Mouse (Mus musculus) kidney, adult 2 months (tissue): ENCODE results near the gene P2ry6. TPM values are rescaled to one million over a fixed set of nuclear protein-coding genes. Genes with fewer than 3 reads are reported as not detected.

Experiments
- DNase-seq: peaks from one replicate; pipeline ENCODE4 v3.0.0; 2021
- H3K27ac ChIP-seq: fragments of 200-500 bp; 2 replicates; pipeline ENCODE4 v1.5.1; 2012; ENCODE audit warnings: low read depth, low read length, control low read depth, inconsistent platforms; ENCODE audit not compliant: insufficient read depth
- H3K27me3 ChIP-seq: fragments of 200-500 bp; replicated peaks from 2 replicates; pipeline ENCODE4 v1.6.1; 2012; ENCODE audit warnings: mild to moderate bottlenecking, moderate library complexity, low read length, inconsistent platforms; ENCODE audit not compliant: control insufficient read depth, insufficient read depth
- H3K36me3 ChIP-seq: fragments of 200-500 bp; 2 replicates; pipeline ENCODE4 v1.6.1; 2012; ENCODE audit warnings: mild to moderate bottlenecking, moderate library complexity, low read length, inconsistent platforms; ENCODE audit not compliant: control insufficient read depth, insufficient read depth
- H3K4me1 ChIP-seq: fragments of 200-500 bp; 2 replicates; pipeline ENCODE4 v1.6.1; 2011; ENCODE audit warnings: low read length; ENCODE audit not compliant: control insufficient read depth, insufficient read depth
- H3K4me3 ChIP-seq: fragments of 200-500 bp; 2 replicates; pipeline ENCODE4 v1.5.1; 2011; ENCODE audit warnings: mild to moderate bottlenecking, low read depth, low read length, control low read depth; ENCODE audit not compliant: insufficient read depth
- CTCF ChIP-seq: fragments of 200-500 bp; conservative IDR thresholded peaks from 2 replicates; pipeline ENCODE4 v1.5.1; 2011; ENCODE audit warnings: low read depth, mild to moderate bottlenecking, control low read depth, low read length, moderate library complexity, mixed read lengths; ENCODE audit not compliant: insufficient read depth, insufficient read length
- POLR2A ChIP-seq: fragments of 200-500 bp; IDR thresholded peaks from one replicate; pipeline ENCODE4 v1.6.1; 2011; ENCODE audit warnings: low read depth, low read length, control low read depth
- WGBS: fragments of 180-500 bp; shearing (Covaris S2); methylation state at CpG from one replicate; pipeline ENCODE4 v1.1.7; 2018; 5-methylcytosine and 5-hydroxymethylcytosine counted together
- polyA plus RNA-seq: library from polyadenylated mRNA; depleted of rRNA; stranded (reverse); fragments of >200 nt; gene quantifications from 2 replicates; pipeline ENCODE4 v1.2.3, GENCODE M21; 2012

Gene P2ry6
- polyA plus RNA-seq, 1 experiment: 7.6 TPM

DNA sequence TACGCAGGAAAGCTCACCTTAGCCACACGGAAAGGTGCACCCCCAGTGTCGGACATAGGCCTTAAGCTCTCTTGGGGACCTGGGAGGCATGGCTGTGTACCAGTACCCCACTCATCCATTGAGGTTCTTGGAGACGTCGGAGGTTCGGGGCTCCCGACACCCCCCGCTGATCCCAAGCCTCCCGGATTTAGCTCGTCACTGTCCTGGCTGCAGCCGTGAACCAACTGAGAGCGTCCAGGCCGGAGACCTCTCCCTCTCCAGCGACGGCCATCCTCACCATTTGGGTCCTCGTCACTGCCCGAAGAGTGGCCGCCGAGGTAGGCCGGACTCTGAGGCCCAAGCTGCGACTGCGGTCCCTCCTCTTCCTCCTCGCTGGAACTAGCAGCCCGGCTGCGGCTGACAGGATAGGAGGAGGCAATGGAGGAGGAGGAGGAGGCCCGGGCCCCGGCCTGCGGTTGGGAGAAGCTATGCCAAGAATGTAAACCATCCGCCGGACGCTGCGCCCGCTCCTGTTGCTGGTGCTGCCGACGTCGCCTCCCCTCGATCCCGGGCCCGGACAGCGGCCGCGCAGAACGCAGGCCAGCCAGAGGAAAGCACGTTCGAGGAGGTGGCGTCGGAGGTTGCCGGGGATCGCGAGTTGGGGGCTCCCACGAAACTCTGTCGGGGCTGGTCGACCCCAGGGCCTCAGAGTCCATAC lies 43.7 kb downstream of the P2ry6 start:
- peak; percentile 83 for DNase-seq
- peaks cover 16% of the 10 kb centered on the region for H3K4me1 ChIP-seq
- H3K27me3 ChIP-seq: no peaks in the 10 kb centered on the region
- H3K27ac ChIP-seq: peak overlapping the region; percentile 86
- no peaks in the 10 kb centered on the region for H3K36me3 ChIP-seq
- TF ChIP-seq POLR2A: no peak
- no peak for TF ChIP-seq CTCF
- H3K4me3 ChIP-seq: peak overlapping the region; percentile 47
- 8% methylated on average over 53 of the region's 53 CpGs for WGBS

DNA sequence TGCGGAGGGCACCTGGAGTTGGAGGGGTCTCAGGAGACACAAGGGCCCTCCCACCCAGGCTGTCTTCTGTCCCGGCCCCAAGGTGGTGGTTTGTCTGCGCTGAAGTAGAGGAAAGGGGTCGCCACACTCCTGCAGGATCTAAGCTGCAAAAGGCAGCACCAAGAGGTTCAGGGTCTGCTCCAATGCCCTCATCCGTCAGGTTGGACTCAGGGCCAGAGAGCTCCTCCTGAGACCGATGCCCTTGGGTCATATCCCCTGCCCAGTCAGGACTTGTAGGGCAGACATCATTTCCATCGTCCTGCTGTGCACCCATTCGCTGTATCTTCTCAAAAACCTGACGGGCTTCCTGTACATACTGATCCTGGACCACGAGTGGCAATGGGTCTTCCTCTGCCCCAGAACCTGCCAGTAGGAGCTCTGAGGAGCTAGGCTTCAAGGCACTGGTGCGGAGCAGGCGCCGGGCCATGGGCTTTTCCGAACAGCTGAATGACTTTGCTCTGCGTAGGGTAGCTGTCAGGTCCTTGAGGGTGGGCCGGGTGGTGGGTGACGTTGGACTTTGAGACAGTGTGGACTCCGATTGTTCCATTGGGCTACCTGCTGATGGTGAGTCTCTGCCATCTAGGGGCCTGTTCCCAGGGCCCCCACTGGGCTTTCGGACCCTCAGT lies 44.7 kb downstream of the P2ry6 start:
- peaks cover 16% of the 10 kb centered on the region for H3K4me1 ChIP-seq
- DNase-seq: peak; percentile 31
- peak overlapping the region; percentile 47 for H3K4me3 ChIP-seq
- TF ChIP-seq POLR2A (no peak), CTCF (no peak)
- H3K36me3 ChIP-seq: no peaks in the 10 kb centered on the region
- WGBS: 48% methylated on average over 19 of the region's 19 CpGs
- no peaks in the 10 kb centered on the region for H3K27me3 ChIP-seq
- H3K27ac ChIP-seq: peak overlapping the region; percentile 3; the same call in 1 of the 2 replicates

DNA sequence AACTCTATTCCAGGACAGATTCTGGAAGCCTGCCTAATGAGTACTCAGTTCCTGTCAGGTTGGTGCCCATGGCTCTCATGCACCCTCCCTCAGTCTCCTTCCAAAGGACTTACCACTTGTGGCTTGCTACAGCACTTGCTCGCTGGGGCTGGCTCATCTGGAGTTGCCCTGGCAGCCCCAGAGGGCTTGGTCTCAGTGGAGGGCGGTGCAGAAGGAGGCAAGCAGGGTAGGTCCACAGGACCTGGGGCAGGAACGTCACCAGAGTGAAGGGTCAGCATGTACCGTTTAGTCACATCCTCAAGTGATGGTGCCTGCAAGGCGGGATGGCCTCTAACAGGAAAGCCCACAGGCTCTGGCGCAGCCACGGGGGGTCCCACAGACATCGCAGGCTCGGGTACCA lies 46.0 kb downstream of the P2ry6 start:
- H3K27me3 ChIP-seq: no peaks in the 10 kb centered on the region
- WGBS: 39% methylated on average over 9 of the region's 9 CpGs
- TF ChIP-seq CTCF (no peak), POLR2A (no peak)
- H3K36me3 ChIP-seq: no peaks in the 10 kb centered on the region
- H3K4me3 ChIP-seq: peak overlapping the region; percentile 47
- peak overlapping the region; percentile 25 for H3K27ac ChIP-seq
- DNase-seq: peak; percentile 64
- H3K4me1 ChIP-seq: peaks cover 16% of the 10 kb centered on the region

DNA sequence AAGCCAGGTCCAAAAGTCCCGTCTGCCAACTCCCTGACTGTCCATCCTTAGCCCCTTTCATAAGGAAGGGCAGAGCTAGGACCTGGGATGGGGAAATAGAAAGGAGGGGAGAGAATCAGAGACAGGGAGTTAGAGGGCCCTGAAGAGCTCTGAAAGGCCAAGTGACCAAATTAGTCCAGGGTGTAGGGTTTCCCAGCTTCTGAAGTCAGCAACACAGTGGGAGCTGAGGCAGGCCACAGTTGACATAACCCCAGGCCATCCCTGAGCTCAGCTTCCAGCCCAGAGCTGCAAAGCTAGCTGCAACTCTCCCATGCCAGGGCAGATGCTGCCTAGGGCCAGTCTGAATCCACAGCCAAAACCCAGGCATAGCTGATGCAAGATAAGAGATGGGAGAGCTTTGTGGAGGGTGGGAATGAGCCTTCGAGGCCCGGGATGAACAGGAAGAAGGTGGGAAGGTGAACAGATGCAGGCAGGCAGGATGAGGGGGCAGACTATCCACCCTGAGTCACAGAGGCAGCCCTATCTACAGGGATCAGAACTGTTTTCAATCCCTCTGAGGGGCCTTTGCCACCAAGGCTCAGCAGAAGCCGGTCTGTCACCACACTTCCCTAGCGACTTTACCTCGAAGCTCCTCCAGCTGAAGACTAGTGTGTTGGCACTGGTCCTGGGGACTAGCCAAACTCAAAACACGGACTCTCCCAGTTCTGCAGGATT lies 47.0 kb downstream of the P2ry6 start:
- peak overlapping the region; percentile 67 for H3K27ac ChIP-seq

DNA sequence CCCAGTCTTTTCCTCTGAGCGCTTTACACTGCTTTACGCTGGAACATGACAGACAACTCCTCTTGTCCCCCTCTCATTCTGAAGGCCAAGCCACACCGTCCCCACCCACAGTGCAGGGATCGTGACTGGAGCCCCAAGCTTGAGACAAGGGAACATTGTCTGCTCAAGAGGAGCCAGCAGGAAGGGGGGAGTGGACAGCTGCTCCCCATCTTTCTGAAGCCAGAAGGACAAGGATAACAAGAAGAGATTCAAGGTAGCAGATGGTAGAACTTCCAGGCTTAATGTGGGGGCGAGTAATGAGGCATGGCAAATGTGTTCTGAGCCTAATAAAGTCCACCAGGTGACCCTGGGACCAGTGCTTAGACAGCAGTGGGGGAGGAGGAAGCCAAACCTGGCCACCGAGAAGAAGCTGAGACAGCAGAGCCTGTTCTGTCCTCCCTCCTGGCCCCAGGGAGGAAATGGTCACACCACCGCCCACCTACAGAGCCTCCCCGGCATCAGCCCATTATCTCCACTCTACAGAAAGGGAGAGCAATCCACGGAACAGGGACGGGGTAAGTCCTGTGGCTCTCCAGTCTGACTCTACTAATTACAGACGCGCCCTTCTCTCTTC lies 48.0 kb downstream of the P2ry6 start:
- Histone ChIP-seq H3K27me3 (no peaks in the 10 kb centered on the region), H3K27ac (peak overlapping the region; percentile 67), H3K36me3 (no peaks in the 10 kb centered on the region), H3K4me1 (peaks cover 23% of the 10 kb centered on the region), H3K4me3 (peak overlapping the region; percentile 47)
- TF ChIP-seq POLR2A (no peak), CTCF (no peak)
- WGBS: 26% methylated on average over 12 of the region's 12 CpGs
- DNase-seq: peak; percentile 72

More for the DNA sequence above, 47.0 kb downstream of the P2ry6 start:
- peak overlapping the region; percentile 47 for H3K4me3 ChIP-seq
- WGBS: 16% methylated on average over 7 of the region's 7 CpGs
- no peaks in the 10 kb centered on the region for H3K27me3 ChIP-seq
- H3K4me1 ChIP-seq: peaks cover 21% of the 10 kb centered on the region
- no peaks in the 10 kb centered on the region for H3K36me3 ChIP-seq
- peak; percentile 21 for DNase-seq
- TF ChIP-seq CTCF (no peak), POLR2A (no peak)

DNA sequence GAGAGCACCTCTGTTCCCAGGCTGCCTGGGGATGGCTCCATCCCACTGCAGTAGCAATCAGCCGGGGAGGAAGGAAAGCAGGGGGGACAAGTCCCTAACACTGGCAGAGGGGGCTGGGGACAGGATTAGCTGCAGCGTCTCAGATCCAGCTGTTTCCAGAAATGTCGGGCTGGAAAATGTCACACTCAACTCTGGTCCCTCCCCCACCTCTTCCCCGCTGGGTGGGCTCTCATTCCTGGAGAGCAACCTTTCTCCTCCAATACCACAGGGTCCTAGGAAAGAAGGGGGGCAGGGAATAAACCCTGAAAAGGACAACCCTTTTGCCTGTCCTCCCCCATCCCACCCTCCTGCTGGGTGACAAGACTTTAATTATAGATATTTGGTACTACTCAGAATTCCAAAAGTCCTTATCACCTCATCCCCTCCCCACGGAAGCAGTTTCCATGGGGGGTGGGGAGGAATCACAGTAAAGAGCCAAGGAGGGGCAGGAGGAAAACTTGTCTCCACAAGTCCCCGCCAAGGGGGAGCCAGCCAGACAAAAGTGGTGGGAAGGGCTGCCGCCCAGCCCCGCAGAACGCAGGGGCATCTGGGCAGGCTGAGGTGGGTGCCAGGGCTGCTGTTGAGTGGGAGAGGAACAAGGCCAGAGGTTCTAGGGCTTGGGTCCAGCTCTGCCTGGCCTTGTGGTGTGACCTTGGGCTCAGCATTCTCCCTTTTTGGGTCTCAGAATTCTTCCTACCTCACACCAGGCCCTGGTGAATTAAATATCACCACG lies 49.6 kb downstream of the P2ry6 start:
- no peak overlapping the region for H3K4me3 ChIP-seq
- no peaks in the 10 kb centered on the region for H3K27me3 ChIP-seq
- DNase-seq: no peak
- WGBS: 60% methylated on average over 10 of the region's 10 CpGs
- no peaks in the 10 kb centered on the region for H3K36me3 ChIP-seq
- TF ChIP-seq CTCF (no peak), POLR2A (no peak)
- H3K4me1 ChIP-seq: peaks cover 35% of the 10 kb centered on the region
- no peak overlapping the region for H3K27ac ChIP-seq
